Mouse (Mus musculus) right cerebral cortex, postnatal 25 days (tissue): ENCODE measurements around the gene Bcl11b.

ENCODE experiments used
- DNase-seq: peaks from one replicate; pipeline ENCODE4 v3.0.0; 2022

Bcl11b gene

DNA sequence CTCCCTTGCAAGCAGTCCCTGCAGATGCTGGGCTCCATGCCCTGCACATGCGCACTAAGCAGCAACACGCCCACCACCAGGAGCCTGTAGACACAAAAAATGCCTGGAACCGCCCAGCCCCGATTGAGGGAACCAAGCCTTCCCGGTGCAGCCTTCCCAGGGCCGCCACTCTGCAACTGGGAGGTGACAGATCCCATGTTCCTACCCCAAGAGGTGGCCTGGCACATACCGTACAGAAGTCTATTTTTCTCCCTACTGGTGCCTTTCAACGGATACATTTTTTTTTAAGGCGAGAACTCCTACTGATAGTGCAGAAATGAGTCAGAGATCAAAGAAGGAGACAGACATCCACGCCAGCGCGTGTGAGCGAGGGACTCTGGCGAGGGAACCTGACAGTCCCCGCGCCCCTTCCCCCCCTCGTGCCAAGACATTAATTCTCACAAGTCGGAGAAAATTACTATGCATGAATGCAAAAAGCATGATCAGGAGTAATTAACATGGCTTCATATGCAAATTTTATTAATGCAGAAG is 33.5 kb downstream of the Bcl11b start:
- no peak for DNase-seq

DNA sequence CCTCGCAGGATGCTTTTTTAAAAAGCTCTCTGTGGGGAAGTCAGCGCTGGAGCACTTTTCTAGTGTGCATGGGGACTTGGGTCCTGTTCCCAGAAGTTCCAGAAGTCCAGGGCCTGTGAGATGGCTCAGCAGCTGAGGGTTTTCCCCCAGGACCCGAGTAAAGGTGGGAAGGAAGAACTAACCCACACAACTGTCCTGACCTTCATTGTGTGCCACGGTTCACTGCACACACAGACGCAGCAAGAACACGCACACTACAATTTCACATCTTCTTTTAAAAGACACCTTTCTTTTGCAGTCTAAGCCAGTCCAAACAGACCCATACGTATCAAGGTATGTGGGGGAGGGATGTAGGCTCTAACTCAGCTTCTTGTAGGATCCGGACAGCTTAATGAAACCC is 34.3 kb downstream of the Bcl11b start:
- DNase-seq: no peak

- DNase-seq: no peak
These were observed 35.1 kb downstream of the Bcl11b start for GRCm38 (mm10) chr12:107968331-107968730.

DNA sequence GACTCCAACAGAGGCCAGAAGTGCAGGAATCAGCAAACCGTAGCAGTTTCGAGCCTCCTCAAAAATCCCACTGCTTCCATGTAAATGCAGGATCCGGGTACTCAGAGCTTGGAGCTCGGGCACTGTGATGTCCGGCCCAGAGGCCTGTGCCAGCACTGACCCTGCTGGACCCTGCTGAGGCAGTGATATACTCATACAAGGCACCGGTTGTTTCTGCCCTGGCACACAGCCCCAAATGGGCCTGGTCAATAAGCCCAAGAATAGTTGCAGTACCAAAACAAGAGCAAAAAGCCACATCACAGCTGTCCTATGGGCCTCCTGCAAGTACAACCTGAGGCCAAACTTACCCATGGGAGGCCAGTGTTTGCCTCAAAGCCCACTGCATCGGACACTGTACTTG is 36.4 kb downstream of the Bcl11b start:
- no peak for DNase-seq

- no peak for DNase-seq
These were observed 38.3 kb downstream of the Bcl11b start for GRCm38 (mm10) chr12:107965103-107965502.

- DNase-seq: no peak
These were observed 38.9 kb downstream of the Bcl11b start for GRCm38 (mm10) chr12:107964396-107965085.

- DNase-seq: no peak
These were observed 40.5 kb downstream of the Bcl11b start for GRCm38 (mm10) chr12:107962852-107963251.

DNA sequence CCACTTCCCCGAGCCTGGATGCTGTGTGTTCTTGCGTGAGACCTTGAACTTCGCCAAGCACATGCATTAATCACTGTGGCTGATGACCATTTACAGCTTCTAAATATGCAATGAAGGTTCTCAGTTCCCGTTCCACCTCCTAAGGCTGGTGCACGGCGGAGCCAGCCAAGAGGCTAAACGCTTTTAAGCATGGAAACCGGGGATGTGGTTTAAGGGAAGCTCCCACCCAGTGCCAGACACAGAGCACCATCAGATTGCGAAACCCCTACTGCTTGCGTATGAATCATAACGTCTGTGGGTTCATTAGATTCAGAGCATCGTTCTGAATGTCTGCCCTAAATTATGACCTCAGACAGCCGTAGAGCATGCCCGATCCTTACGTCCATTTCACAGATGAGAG is 41.6 kb downstream of the Bcl11b start:
- no peak for DNase-seq

- DNase-seq: no peak
These were observed 42.5 kb downstream of the Bcl11b start for GRCm38 (mm10) chr12:107960789-107961491.

DNA sequence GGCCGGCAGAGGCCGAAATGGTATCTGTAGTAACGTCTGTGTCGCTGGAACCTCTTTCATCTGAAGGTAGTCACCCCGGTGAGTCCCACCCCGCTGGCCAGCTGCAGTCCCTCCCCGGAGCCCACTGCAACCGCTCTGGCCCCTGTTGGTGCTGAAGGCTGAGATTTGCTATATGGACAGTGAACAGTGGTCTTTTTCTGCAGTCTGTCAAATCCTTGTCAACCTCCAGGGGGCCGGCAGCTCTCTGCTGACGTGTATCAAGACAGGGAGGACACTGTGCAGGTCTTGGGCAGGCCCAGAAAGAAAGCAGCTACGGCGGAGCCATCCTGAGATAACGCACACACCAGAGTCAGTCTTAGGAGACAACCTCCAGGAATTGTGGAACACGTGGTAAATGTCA is 43.0 kb downstream of the Bcl11b start:
- DNase-seq: no peak

- DNase-seq: no peak
These were observed 43.5 kb downstream of the Bcl11b start for GRCm38 (mm10) chr12:107959872-107960271.

DNA sequence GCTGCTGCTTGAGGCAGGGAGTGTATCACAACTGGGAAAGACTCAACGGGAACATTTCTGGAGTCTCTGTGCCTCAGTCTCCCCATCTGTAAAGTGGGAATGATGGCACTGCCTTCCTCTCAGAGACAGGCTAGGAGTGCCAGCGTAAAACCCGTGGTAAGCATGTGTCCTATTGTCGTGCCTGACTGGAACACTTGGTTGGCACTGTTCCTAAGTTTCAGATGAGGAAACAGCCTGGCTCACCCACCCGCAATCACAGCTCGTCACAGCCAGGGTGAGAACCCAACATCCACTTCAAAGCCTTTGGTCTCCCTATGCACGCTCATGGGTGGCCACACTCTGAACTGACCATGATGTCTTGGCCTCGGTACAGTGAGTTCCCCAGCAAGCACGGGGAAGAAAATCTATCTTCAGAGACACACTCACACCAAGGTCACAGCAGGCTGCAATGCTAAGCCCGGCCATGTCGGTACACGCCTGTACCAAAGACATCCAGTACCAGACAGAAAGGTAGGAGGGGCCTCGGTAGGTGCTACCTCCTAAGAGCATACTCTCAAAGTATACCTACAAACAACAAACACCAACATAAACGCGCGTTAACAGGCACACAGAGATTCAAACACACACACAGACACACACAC is 50.2 kb downstream of the Bcl11b start:
- no peak for DNase-seq

GRCm38 (mm10) chr12:107952318-107952724 is 51.1 kb downstream of the Bcl11b start:
- DNase-seq: peak; percentile 57

GRCm38 (mm10) chr12:107950667-107951179 is 52.7 kb downstream of the Bcl11b start:
- no peak for DNase-seq

- no peak for DNase-seq
These were observed 54.0 kb downstream of the Bcl11b start for GRCm38 (mm10) chr12:107949416-107949815.

GRCm38 (mm10) chr12:107942100-107942499 is 61.3 kb downstream of the Bcl11b start:
- DNase-seq: no peak

- no peak for DNase-seq
These were observed 62.6 kb downstream of the Bcl11b start for GRCm38 (mm10) chr12:107940774-107941173.

DNA sequence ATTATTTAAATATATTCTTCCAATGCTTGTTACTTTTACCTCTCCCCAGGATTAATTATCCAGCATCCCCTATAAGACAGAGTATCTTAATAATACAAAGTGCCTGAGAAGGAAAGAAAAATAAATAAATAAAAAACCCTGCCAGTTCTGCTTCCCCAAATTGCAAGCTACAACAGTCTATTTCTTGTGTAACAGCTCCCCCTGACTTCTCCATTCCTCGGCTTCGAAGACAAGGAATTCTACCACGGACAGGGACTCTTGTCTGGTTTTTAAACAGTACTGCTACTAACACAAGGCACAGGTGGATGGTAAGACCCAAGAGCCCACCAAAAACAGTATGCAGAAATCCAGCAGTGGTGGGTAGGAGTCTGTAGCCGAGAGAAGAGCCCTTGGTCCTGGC is 64.2 kb downstream of the Bcl11b start:
- DNase-seq: no peak

GRCm38 (mm10) chr12:107936972-107937371 is 66.4 kb downstream of the Bcl11b start:
- DNase-seq: no peak

DNA sequence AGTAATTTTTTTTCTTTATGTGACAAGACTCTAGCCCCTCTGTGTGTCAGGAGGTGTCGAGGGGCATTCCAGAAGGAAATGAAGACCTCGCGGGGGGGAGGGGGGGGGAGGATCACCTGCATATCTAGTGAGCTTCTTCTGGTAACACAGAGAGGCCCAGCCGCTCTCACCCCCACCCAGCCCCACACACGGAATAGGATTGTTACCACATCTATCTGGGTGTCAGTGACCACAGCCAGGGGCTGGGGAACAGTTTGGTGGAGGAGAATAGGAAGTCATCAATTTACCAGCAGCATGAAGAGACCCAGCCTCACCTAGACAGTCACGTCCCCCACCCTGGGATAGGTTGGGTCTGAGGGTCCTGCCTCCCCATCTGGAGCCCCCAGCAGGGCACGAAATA is 67.0 kb downstream of the Bcl11b start:
- DNase-seq: no peak

DNA sequence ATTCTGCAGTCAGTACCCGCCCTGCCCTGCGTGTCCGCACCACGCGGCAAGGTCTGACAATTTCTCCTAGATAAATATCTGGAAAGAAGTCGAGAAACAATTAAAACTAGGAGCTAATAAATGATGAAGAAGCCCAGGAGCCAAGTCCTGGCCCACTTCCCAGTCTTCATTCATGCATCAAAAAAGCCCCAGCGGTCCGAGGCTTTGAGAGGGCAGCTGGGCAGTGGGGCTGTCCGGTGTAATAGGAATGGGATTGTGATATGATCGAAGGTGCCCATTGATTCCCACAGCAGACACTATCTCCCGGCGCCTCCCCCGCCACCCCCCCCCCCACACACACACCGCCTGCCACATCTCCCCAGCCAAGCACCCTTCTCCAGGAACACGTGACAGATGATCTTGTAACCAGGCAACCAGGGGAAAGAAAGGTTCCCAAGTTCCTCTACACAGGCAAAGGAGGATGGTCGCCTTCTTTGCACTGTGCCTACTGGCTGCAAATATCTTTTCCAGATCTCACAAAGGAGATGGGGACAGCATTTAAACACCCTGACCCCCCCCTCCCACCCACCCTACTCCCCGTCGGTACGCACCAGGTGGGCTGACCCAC is 68.5 kb downstream of the Bcl11b start:
- DNase-seq: no peak

- no peak for DNase-seq
These were observed 71.3 kb downstream of the Bcl11b start for GRCm38 (mm10) chr12:107932140-107932539.

- DNase-seq: no peak
These were observed 71.9 kb downstream of the Bcl11b start for GRCm38 (mm10) chr12:107931476-107931875.
